Mouse (Mus musculus) macrophage (primary cell): ENCODE data around the gene Leng1. TPM values are rescaled to one million over a fixed set of nuclear protein-coding genes. Genes with fewer than 3 reads are reported as not detected.
A peak's percentile ranks its signal among the peaks of the same experiment; 100 is the strongest.

ENCODE experiments used
- H3K27ac ChIP-seq: fragments of 350-480 bp; formaldehyde crosslinking; 2 replicates; pipeline ENCODE4 v1.9.0; 2021
- H3K36me3 ChIP-seq: fragments of 350-480 bp; formaldehyde crosslinking; 2 replicates; pipeline ENCODE4 v1.9.0; 2021; ENCODE audit errors: inconsistent target
- H3K4me3 ChIP-seq: fragments of 350-480 bp; formaldehyde crosslinking; 2 replicates; pipeline ENCODE4 v1.9.0; 2021; ENCODE audit errors: inconsistent target
- H3K79me2 ChIP-seq: fragments of 350-480 bp; formaldehyde crosslinking; 2 replicates; pipeline ENCODE4 v1.9.0; 2021; ENCODE audit errors: inconsistent target
- WGBS: methylation state at CpG from one replicate; pipeline ENCODE4 v1.1.7; 2026; ENCODE audit warnings: inconsistent platforms; ENCODE audit not compliant: missing documents; 5-methylcytosine and 5-hydroxymethylcytosine counted together
- polyA plus RNA-seq: library from polyadenylated mRNA; stranded (reverse); fragments of 250-400 nt; gene quantifications from 3 replicates; pipeline ENCODE4 v1.2.4, GENCODE M21; 2018; ENCODE audit warnings: inconsistent platforms

Gene Leng1
- polyA plus RNA-seq, 1 experiment from 2014 or later = 21.9 TPM

DNA sequence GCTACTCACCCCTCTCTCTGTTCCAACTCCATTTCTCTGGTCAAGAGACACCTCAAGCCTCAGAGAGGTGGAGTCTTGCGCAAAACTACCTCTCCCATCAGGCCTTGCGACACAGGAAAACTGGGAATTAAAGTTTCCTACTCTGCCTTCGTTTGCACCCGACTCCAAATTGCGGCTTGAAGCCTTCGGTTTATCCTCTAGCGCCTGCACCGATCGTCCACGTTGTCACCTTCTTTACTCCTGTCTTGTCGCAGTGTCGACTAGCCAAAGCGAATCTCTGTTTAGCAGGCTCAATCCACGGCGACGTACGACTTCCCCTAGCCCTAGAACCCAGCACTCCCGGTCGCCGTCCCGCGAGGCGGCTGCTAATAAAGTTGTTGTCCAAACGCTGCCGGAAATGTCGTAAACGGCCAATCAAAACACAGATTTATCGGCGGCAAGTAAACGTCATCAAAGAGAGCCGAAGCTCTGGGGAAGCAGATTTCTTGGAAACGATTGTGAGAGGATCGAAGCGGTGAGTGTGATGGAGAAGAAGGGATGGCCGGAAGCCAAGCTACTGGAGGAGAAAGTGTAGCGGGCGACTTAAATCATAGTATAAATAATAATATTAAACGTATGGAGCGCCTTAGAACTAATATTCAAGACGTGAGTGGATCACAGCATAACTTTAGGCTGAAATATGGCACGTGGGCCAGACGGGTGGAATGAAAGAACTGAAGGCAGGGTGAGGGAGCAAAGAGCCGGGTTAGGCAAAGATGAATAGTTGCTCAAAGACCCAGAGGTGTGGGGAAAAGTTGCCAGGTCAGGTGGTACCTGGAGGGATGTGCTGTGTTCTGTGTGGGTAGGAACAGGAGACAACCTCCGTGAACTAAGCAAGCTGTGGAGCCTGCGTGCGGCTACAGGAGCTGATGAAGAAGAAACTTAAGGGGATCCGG lies 35.8 kb downstream of the Leng1 start, which contains the start of the genes Tfpt and Prpf31:
Gene Tfpt, minus strand, starts transcription at position 387 of the 935 bp plus-strand sequence.
Gene Prpf31, plus strand, starts transcription at position 443 of the 935 bp plus-strand sequence.
- H3K79me2 ChIP-seq = peaks cover 63% of the 10 kb centered on the region
- peaks cover 32% of the 10 kb centered on the region for H3K36me3 ChIP-seq
- 1% methylated on average over 46 of the region's 47 CpGs for WGBS
- H3K4me3 ChIP-seq = peak within 1 kb of the TSS; percentile 95
- H3K27ac ChIP-seq = peak within 1 kb of the TSS; percentile 76

DNA sequence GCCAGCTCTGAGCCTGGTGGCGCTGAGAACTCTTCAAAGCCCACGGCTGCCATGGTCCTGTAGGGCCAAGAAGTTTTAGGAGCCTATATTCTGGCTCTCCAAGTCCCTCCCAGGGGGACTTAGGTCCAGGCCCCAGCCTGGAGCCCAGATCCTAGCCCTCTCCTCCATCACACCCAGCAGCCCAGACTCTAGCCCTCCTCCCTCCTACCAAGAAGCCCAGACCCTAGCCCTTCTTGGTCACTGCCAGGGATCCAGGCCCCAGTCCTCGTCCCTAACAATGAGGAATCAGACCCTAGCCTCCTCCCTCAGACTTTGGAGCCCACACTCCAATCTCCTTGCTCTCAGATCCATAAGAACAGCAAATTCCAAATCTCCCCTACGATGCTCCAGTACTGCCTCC lies 36.6 kb downstream of the Leng1 start:
- Histone ChIP-seq H3K27ac (peak overlapping the region; percentile 76), H3K4me3 (peak overlapping the region; percentile 95), H3K36me3 (peaks cover 33% of the 10 kb centered on the region), H3K79me2 (peaks cover 63% of the 10 kb centered on the region)
- 38% methylated on average over 4 of the region's 4 CpGs for WGBS

DNA sequence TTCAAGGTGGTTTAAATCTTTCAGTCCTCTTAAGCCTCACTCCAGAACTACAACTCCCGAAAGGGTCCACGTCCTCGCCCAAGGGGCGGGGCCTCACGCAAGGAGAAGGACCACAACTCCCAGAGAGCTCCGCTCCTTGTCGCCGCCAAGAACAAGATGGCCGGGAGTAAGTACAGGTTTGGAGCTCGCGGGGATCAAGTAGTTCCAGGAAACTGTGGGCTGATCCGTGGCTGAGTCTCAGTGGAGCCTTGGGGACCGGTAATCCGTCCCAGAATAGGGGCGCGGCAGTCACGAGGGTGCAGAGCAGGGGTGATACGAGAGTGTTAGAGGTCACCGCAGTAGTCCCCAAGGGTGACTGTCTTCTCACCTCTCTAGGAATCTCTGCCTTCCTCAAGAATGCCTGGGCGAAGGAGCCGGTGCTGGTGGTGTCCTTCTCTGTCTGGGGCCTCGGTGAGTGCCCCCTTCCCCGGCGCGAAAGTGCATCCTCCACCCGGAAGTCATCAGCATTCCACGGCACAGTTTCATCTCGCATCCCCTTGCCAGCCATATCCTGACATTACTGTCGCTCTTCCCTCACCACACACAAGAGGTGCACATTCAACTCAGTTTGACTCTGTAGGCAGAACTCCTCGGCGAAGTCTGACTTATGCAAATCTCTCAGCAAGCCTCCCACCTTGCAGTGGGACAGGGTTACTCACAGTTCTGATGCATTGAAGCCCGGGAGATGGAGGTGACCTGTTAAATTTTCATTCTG lies 48.2 kb downstream of the Leng1 start, which contains the start of gene Ndufa3:
Gene Ndufa3, plus strand, starts transcription at position 132 of the 754 bp plus-strand sequence.
- Histone ChIP-seq H3K4me3 (peak within 1 kb of the TSS; percentile 97), H3K27ac (peak within 1 kb of the TSS; percentile 60), H3K79me2 (peaks cover 25% of the 10 kb centered on the region), H3K36me3 (peaks cover 22% of the 10 kb centered on the region)
- WGBS = under 1% methylated on average over 32 of the region's 32 CpGs

DNA sequence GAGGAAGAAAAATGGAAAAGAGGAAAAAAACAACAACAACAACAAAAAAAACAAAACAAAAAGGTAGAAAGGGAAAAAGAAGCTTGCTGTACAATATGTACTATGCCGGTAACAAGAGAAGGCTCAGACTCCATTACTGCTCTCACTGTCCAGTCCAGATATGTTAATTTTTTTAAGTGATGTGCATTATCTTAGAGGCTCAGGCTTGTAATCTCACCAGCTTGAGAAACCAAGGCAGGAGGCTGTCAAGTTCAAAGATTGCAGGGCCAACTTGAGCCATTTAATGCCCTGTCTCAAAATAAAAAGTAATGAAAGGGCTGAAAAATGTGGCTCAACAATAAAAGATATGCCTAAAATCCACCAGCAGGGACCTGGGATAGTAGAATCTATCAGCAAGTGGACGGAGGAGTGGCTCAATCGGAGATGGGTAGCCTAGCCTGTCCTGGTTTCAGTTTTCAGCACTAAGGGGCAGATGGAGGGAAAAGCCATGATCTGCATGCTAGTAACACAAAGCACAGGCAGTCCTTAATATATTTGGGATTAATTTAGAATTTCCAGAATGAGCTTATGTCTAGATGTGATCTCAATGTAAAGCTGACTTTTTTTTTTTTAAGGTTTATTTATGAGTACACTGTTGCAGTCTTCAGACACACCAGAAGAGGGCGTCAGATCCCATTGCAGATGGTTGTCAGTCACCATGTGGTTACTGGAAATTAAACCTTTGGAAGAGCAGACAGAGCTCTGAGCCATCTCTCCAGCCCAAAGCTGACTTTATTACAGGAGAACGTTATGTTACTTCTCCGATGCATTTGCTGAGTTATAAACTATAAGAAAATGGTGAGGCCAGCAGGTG lies 49.0 kb downstream of the Leng1 start:
- Histone ChIP-seq H3K36me3 (peaks cover 15% of the 10 kb centered on the region), H3K27ac (peak overlapping the region; percentile 60; the same call in 1 of the 2 replicates), H3K4me3 (peak overlapping the region; percentile 97), H3K79me2 (peaks cover 25% of the 10 kb centered on the region)
- 48% methylated on average over 6 of the region's 6 CpGs for WGBS

DNA sequence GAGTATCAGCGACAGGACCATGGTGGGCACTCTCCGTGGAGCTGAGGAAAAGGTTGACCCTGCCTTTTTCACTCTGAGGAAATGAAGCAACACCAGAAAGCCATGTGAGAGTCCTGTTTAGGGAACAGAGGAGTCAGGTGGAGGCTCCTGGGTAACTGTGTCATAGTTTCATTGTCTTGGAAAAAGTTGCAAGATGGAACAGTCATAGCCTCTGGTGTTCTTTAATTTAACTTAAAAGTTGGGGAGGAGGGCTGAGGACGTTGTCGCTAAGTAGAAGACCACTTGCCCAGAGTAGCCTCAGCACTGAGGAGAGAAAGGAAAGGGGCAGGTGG lies 49.6 kb downstream of the Leng1 start, which contains the start of gene Oscar:
Gene Oscar, minus strand, starts transcription at position 101 of the 332 bp plus-strand sequence.
- H3K27ac ChIP-seq = no peak within 1 kb of the TSS
- WGBS = 73% methylated on average over 4 of the region's 4 CpGs
- peaks cover 15% of the 10 kb centered on the region for H3K36me3 ChIP-seq
- H3K79me2 ChIP-seq = peaks cover 25% of the 10 kb centered on the region
- peak within 1 kb of the TSS; percentile 97 for H3K4me3 ChIP-seq

DNA sequence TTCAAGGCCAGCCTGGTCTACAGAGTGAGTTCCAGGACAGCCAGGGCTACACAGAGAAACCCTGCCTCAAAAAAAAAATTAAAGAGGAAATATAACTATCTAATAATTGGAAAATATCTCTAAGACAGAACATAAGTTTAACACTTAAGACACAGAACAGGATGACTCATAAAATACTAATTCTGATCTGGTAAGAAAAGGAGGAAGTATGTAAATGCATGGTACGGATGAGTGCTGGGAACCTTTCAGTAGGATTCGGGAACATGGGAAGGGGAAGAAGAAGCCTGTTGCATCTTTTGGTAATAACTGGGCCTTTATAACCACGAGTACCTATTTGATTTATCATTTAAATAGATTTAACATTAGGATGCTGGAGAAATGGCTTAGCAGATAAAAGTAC lies 51.6 kb downstream of the Leng1 start:
- 44% methylated on average over 3 of the region's 3 CpGs for WGBS
- Histone ChIP-seq H3K4me3 (no peak overlapping the region), H3K36me3 (peaks cover under 1% of the 10 kb centered on the region; the same call in 1 of the 2 replicates), H3K79me2 (peaks cover 19% of the 10 kb centered on the region), H3K27ac (no peak overlapping the region)

DNA sequence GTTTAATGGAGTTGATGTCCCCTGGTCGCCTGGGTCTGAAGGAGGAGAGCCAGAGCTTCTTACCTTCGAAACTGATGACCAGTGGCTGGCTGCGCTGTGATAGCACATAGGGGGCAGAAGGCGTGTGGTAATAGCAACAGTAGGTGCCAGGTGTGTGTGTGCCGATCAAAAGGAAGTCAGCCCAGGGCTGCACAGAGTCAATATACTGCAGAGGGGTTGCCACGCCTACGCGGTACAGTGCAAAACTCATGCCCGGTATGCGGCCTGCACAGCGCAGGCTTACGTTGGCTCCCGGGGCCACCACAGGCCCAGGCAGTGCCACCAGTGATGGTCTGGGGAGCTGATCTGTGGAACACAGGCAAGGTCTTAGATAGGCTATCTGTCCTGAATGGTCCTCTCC lies 54.6 kb downstream of the Leng1 start:
- 86% methylated on average over 13 of the region's 13 CpGs for WGBS

DNA sequence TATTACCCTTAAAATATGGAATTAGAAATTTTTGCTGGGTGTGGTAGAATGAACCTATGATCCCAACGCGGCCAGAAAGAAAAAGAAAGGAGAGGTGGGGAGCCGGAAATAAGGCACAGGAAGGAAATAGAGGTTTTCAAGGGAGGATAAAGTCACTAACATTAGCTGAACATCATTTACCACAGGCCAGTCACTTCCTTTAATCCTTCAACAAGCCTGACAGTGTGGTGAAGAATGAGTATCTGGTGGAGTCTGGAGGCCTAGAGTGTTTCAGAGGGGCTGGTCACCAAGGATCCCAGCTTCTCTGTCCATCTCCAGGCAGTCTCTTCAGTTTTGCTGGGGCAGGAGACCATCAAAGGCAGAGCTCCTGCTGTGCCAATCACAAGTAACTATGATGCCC lies 55.2 kb downstream of the Leng1 start:
- WGBS = 25% methylated on average over 2 of the region's 3 CpGs
- Histone ChIP-seq H3K36me3 (no peaks in the 10 kb centered on the region), H3K4me3 (no peak overlapping the region)

More for the DNA sequence above, 54.6 kb downstream of the Leng1 start:
- no peaks in the 10 kb centered on the region for H3K36me3 ChIP-seq
- H3K79me2 ChIP-seq = no peaks in the 10 kb centered on the region
- no peak overlapping the region for H3K27ac ChIP-seq
- no peak overlapping the region for H3K4me3 ChIP-seq

More for the DNA sequence above, 55.2 kb downstream of the Leng1 start:
- Histone ChIP-seq H3K27ac (no peak overlapping the region), H3K79me2 (no peaks in the 10 kb centered on the region)

Other genes starting within 250 kb of the Leng1 start
- not detected in 3 replicates for gene Cacng6, start 241.6 kb downstream of the Leng1 start, polyA plus RNA-seq
- 0.34 to 0.75 TPM (median 0.42 TPM) in 3 replicates for gene Tarm1, start 163.2 kb downstream of the Leng1 start, polyA plus RNA-seq
- not detected in 3 replicates for gene Oscar, start 49.7 kb downstream of the Leng1 start, polyA plus RNA-seq
- gene Ndufa3, start 48.5 kb downstream of the Leng1 start, polyA plus RNA-seq = 207 to 248 TPM (median 217 TPM) in 3 replicates
- gene Tfpt, start 35.9 kb downstream of the Leng1 start, polyA plus RNA-seq = 16.1 to 19.8 TPM (median 18.6 TPM) in 3 replicates
- 35.3 to 71.0 TPM (median 40.2 TPM) in 3 replicates for gene Prpf31, start 35.9 kb downstream of the Leng1 start, polyA plus RNA-seq
- 28.4 to 47.4 TPM (median 36.0 TPM) in 3 replicates for gene Cnot3, start 20.6 kb downstream of the Leng1 start, polyA plus RNA-seq
- gene Tmc4, start 11.7 kb upstream of the Leng1 start, polyA plus RNA-seq = 0.28 to 2.0 TPM (median 0.70 TPM) in 3 replicates
- 16.8 to 42.4 TPM (median 42.3 TPM) in 3 replicates for gene Tsen34, start 27.0 kb upstream of the Leng1 start, polyA plus RNA-seq
- 31.1 to 42.2 TPM (median 40.9 TPM) in 3 replicates for gene Mboat7, start 27.7 kb upstream of the Leng1 start, polyA plus RNA-seq
- 597 to 1,790 TPM (median 1,385 TPM) in 3 replicates for gene Rps9, start 38.2 kb upstream of the Leng1 start, polyA plus RNA-seq
- 163 to 667 TPM (median 409 TPM) in 3 replicates for gene Pirb, start 54.6 kb upstream of the Leng1 start, polyA plus RNA-seq
- 3.2 to 7.5 TPM (median 4.7 TPM) in 3 replicates for gene Gm15448, start 159.8 kb upstream of the Leng1 start, polyA plus RNA-seq
- gene Pira2, start 179.2 kb upstream of the Leng1 start, polyA plus RNA-seq = 108 to 233 TPM (median 186 TPM) in 3 replicates
- 17.6 to 45.6 TPM (median 29.9 TPM) in 3 replicates for gene Gm14548, start 232.3 kb upstream of the Leng1 start, polyA plus RNA-seq
- 2.9 to 7.2 TPM (median 4.7 TPM) in 3 replicates for gene Lilra6, start 249.7 kb upstream of the Leng1 start, polyA plus RNA-seq